Mouse (Mus musculus): Measurements from ENCODE around the gene Prss41. TPM values are rescaled to one million over a fixed set of nuclear protein-coding genes. Genes with fewer than 3 reads are reported as not detected.

Prss41 gene
- polyA plus RNA-seq, 2 experiments: 0.78 to 2.1 TPM

GRCm38 (mm10) chr17:23803366-23804041 is 40.5 kb downstream of the Prss41 start:
- peak overlapping the region; percentile 93 for H3K9ac ChIP-seq (ENCODE audit: low read depth, low read length, severe bottlenecking)
- H3K4me3 ChIP-seq (replicated peaks; ENCODE audit: low read length): peak overlapping the region; percentile 96
- H3K4me1 ChIP-seq (ENCODE audit: control insufficient read depth, insufficient read depth, low read length): peaks cover 21% of the 10 kb centered on the region
- TF ChIP-seq POLR2A (IDR thresholded peaks at IDR 0.05; ENCODE audit: borderline replicate concordance, extremely low read depth, insufficient read depth, insufficient read length): no peak
- 1% methylated on average over 45 of the region's 83 CpGs for WGBS
- ATAC-seq (ENCODE audit: low FRiP score, low read depth) (peak; percentile 57), DNase-seq (ENCODE audit: low spot score) (peak; percentile 80)
- H3K9me3 ChIP-seq (ENCODE audit: control insufficient read depth, low read length): no peaks in the 10 kb centered on the region
- peaks cover 18% of the 10 kb centered on the region for H3K36me3 ChIP-seq (ENCODE audit: control insufficient read depth, insufficient read depth, low read length)
- peak overlapping the region; percentile 96 for H3K27ac ChIP-seq (replicated peaks; ENCODE audit: low read depth, low read length)
- peak overlapping the region; percentile 86 for H3K4me2 ChIP-seq (replicated peaks; ENCODE audit: low read depth, low read length, severe bottlenecking)
- H3K27me3 ChIP-seq (ENCODE audit: control insufficient read depth, insufficient read depth, low read length): no peaks in the 10 kb centered on the region

GRCm38 (mm10) chr17:23802746-23803365 is 41.1 kb downstream of the Prss41 start:
- ATAC-seq (ENCODE audit: low FRiP score, low read depth) (peak; percentile 98), DNase-seq (ENCODE audit: low spot score) (peak; percentile 99)
- Histone ChIP-seq H3K36me3 (ENCODE audit: control insufficient read depth, insufficient read depth, low read length) (peaks cover 11% of the 10 kb centered on the region), H3K9ac (ENCODE audit: low read depth, low read length, severe bottlenecking) (peak overlapping the region; percentile 93), H3K4me2 (replicated peaks; ENCODE audit: low read depth, low read length, severe bottlenecking) (peak overlapping the region; percentile 86), H3K4me1 (ENCODE audit: control insufficient read depth, insufficient read depth, low read length) (peaks cover 21% of the 10 kb centered on the region), H3K27ac (replicated peaks; ENCODE audit: low read depth, low read length) (peak overlapping the region; percentile 96), H3K27me3 (ENCODE audit: control insufficient read depth, insufficient read depth, low read length) (no peaks in the 10 kb centered on the region), H3K9me3 (ENCODE audit: control insufficient read depth, low read length) (no peaks in the 10 kb centered on the region), H3K4me3 (replicated peaks; ENCODE audit: low read length) (peak overlapping the region; percentile 96)
- TF ChIP-seq POLR2A (IDR thresholded peaks at IDR 0.05; ENCODE audit: borderline replicate concordance, extremely low read depth, insufficient read depth, insufficient read length): peak; percentile 53; the same call in 1 of the 2 replicates
- WGBS: 1% methylated on average over 57 of the region's 60 CpGs

- no peak for TF ChIP-seq POLR2A (IDR thresholded peaks at IDR 0.05; ENCODE audit: borderline replicate concordance, extremely low read depth, insufficient read depth, insufficient read length)
- Histone ChIP-seq H3K4me3 (replicated peaks; ENCODE audit: low read length) (no peak overlapping the region), H3K9ac (ENCODE audit: low read depth, low read length, severe bottlenecking) (no peak overlapping the region), H3K4me1 (ENCODE audit: control insufficient read depth, insufficient read depth, low read length) (peaks cover 17% of the 10 kb centered on the region), H3K27me3 (ENCODE audit: control insufficient read depth, insufficient read depth, low read length) (no peaks in the 10 kb centered on the region), H3K36me3 (ENCODE audit: control insufficient read depth, insufficient read depth, low read length) (no peaks in the 10 kb centered on the region), H3K4me2 (replicated peaks; ENCODE audit: low read depth, low read length, severe bottlenecking) (no peak overlapping the region), H3K27ac (replicated peaks; ENCODE audit: low read depth, low read length) (no peak overlapping the region), H3K9me3 (ENCODE audit: control insufficient read depth, low read length) (no peaks in the 10 kb centered on the region)
- WGBS: 90% methylated on average over 10 of the region's 10 CpGs
- ATAC-seq (ENCODE audit: low FRiP score, low read depth) (no peak), DNase-seq (ENCODE audit: low spot score) (no peak)
Observed at GRCm38 (mm10) chr17:23801627-23802026, 42.3 kb downstream of the Prss41 start.

- DNase-seq (ENCODE audit: low spot score): no peak
- 16% methylated on average over 7 of the region's 7 CpGs for WGBS
- no peaks in the 10 kb centered on the region for H3K27me3 ChIP-seq (ENCODE audit: control insufficient read depth, insufficient read depth, low read length)
- no peak overlapping the region for H3K9ac ChIP-seq (ENCODE audit: low read depth, low read length, severe bottlenecking)
- H3K27ac ChIP-seq (replicated peaks; ENCODE audit: low read depth, low read length): no peak overlapping the region
- no peaks in the 10 kb centered on the region for H3K9me3 ChIP-seq (ENCODE audit: control insufficient read depth, low read length)
- TF ChIP-seq POLR2A (IDR thresholded peaks at IDR 0.05; ENCODE audit: borderline replicate concordance, extremely low read depth, insufficient read depth, insufficient read length): no peak
- ATAC-seq (ENCODE audit: low FRiP score, low read depth): no peak
- no peak overlapping the region for H3K4me3 ChIP-seq (replicated peaks; ENCODE audit: low read length)
- no peak overlapping the region for H3K4me2 ChIP-seq (replicated peaks; ENCODE audit: low read depth, low read length, severe bottlenecking)
- peaks cover 5% of the 10 kb centered on the region; the same call in 1 of the 2 replicates for H3K36me3 ChIP-seq (ENCODE audit: control insufficient read depth, insufficient read depth, low read length)
- no peaks in the 10 kb centered on the region for H3K4me1 ChIP-seq (ENCODE audit: control insufficient read depth, insufficient read depth, low read length)
Observed at GRCm38 (mm10) chr17:23797316-23797715, 46.7 kb downstream of the Prss41 start.

GRCm38 (mm10) chr17:23795323-23795722 is 48.6 kb downstream of the Prss41 start:
- no peak for DNase-seq (ENCODE audit: low spot score)
- H3K27ac ChIP-seq (replicated peaks; ENCODE audit: low read depth, low read length): no peak overlapping the region
- H3K4me1 ChIP-seq (ENCODE audit: control insufficient read depth, insufficient read depth, low read length): peaks cover 8% of the 10 kb centered on the region
- no peak overlapping the region for H3K9ac ChIP-seq (ENCODE audit: low read depth, low read length, severe bottlenecking)
- peaks cover 5% of the 10 kb centered on the region; the same call in 1 of the 2 replicates for H3K36me3 ChIP-seq (ENCODE audit: control insufficient read depth, insufficient read depth, low read length)
- 95% methylated on average over 8 of the region's 8 CpGs for WGBS
- ATAC-seq (ENCODE audit: low FRiP score, low read depth): no peak
- TF ChIP-seq POLR2A (IDR thresholded peaks at IDR 0.05; ENCODE audit: borderline replicate concordance, extremely low read depth, insufficient read depth, insufficient read length): no peak
- no peak overlapping the region for H3K4me2 ChIP-seq (replicated peaks; ENCODE audit: low read depth, low read length, severe bottlenecking)
- H3K27me3 ChIP-seq (ENCODE audit: control insufficient read depth, insufficient read depth, low read length): no peaks in the 10 kb centered on the region
- H3K4me3 ChIP-seq (replicated peaks; ENCODE audit: low read length): no peak overlapping the region
- H3K9me3 ChIP-seq (ENCODE audit: control insufficient read depth, low read length): no peaks in the 10 kb centered on the region
